Mouse (Mus musculus) heart, embryonic 11.5 days (tissue): Measurements from ENCODE around the gene Gm6904. TPM values are rescaled to one million over a fixed set of nuclear protein-coding genes. Genes with fewer than 3 reads are reported as not detected.

ENCODE experiments used
- ATAC-seq: fragments of 200-750 bp; cut with Nextera tagmentation; replicated peaks from 2 replicates; pipeline ENCODE4 v1.8.0; 2017; ENCODE audit warnings: moderate library complexity; ENCODE audit not compliant: insufficient number of reproducible peaks, low FRiP score, low TSS enrichment
- H3K27ac ChIP-seq: fragments of 300-500 bp; sonication (generic); 2 replicates; pipeline ENCODE4 v1.5.1; 2014; ENCODE audit warnings: mild to moderate bottlenecking, low read depth, low read length
- H3K27me3 ChIP-seq: fragments of 300-500 bp; sonication (generic); 2 replicates; pipeline ENCODE4 v1.6.1; 2014; ENCODE audit warnings: mild to moderate bottlenecking, low read length, mixed read lengths; ENCODE audit not compliant: control insufficient read depth, insufficient read depth
- H3K36me3 ChIP-seq: fragments of 300-500 bp; sonication (generic); 2 replicates; pipeline ENCODE4 v1.6.1; 2014; ENCODE audit warnings: mild to moderate bottlenecking, low read length, moderate library complexity, mixed read lengths; ENCODE audit not compliant: control insufficient read depth, insufficient read depth
- H3K4me1 ChIP-seq: fragments of 300-500 bp; sonication (generic); 2 replicates; pipeline ENCODE4 v1.6.1; 2014; ENCODE audit warnings: low read length; ENCODE audit not compliant: control insufficient read depth, insufficient read depth
- H3K4me2 ChIP-seq: fragments of 300-500 bp; sonication (generic); 2 replicates; pipeline ENCODE4 v1.6.1; 2014; ENCODE audit warnings: mild to moderate bottlenecking, moderate library complexity
- H3K4me3 ChIP-seq: fragments of 300-500 bp; sonication (generic); 2 replicates; pipeline ENCODE4 v1.5.1; 2014; ENCODE audit warnings: low read depth, low read length
- H3K9ac ChIP-seq: fragments of 300-500 bp; sonication (generic); 2 replicates; pipeline ENCODE4 v1.6.1; 2014; ENCODE audit warnings: mild to moderate bottlenecking, low read depth, low read length, moderate library complexity
- H3K9me3 ChIP-seq: fragments of 300-500 bp; sonication (generic); replicated peaks from 2 replicates; pipeline ENCODE4 v1.6.1; 2016; ENCODE audit warnings: low read length; ENCODE audit not compliant: control insufficient read depth
- WGBS: fragments of 180-500 bp; shearing (Covaris S2); extraction: QIAGEN DNeasy Blood & Tissue Kit; methylation state at CpG from one replicate; pipeline ENCODE4 v1.1.7; 2014; ENCODE audit not compliant: insufficient replicate concordance; 5-methylcytosine and 5-hydroxymethylcytosine counted together
- polyA plus RNA-seq: library from polyadenylated mRNA; unstranded; fragments of >200 nt; fragmentation: Nextera tagmentation; extraction: Ambion mirVana; gene quantifications from 2 replicates; pipeline ENCODE4 v1.2.1, GENCODE M21; 2014

The Gm6904 gene
- polyA plus RNA-seq, 1 experiment from 2014 or later = not detected

DNA sequence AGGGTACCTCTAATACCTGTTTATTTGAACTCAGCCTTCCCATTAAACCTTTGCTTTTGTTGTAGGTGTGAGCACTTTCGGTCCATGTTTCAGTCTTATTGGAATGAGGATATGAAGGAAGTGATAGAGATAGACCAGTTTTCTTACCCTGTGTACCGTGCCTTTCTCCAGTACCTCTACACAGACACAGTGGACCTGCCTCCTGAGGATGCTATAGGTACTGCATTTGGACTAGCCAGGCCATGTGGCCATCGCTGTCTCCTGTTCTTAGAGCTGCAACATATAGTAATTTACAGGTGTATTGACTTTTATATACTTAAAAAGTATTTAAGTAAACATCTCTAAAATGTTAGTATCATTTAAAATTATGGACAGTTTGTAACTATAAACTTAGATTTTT is 30.2 kb downstream of the Gm6904 start:
- WGBS = 92% methylated on average over 3 of the region's 3 CpGs
- no peaks in the 10 kb centered on the region for H3K9me3 ChIP-seq
- H3K4me3 ChIP-seq = no peak overlapping the region
- H3K4me2 ChIP-seq = no peak overlapping the region
- peaks cover 7% of the 10 kb centered on the region for H3K36me3 ChIP-seq
- no peak for ATAC-seq
- H3K27ac ChIP-seq = no peak overlapping the region
- no peaks in the 10 kb centered on the region; the same call in 1 of the 2 replicates for H3K27me3 ChIP-seq
- no peak overlapping the region for H3K9ac ChIP-seq
- no peaks in the 10 kb centered on the region for H3K4me1 ChIP-seq

DNA sequence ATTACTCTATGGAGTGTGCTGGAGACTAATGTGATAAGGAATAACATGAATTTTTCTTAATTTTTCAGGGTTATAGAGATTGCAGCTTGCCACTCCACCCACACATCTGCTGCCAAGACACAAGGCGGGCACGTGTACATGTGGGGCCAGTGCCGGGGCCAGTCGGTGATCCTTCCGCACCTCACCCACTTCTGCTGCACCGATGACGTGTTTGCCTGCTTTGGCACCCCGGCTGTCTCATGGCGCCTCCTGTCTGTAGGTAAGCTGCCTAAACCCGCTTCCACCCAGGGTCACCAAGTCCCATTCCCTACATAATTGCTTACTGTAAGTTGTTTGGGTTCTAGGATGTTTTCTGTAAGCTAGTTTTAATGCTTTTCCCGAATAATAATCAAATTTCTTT is 33.8 kb downstream of the Gm6904 start:
- H3K4me2 ChIP-seq = no peak overlapping the region
- no peak overlapping the region for H3K27ac ChIP-seq
- WGBS = 96% methylated on average over 11 of the region's 11 CpGs
- no peaks in the 10 kb centered on the region for H3K9me3 ChIP-seq
- no peak for ATAC-seq
- H3K4me3 ChIP-seq = no peak overlapping the region
- H3K9ac ChIP-seq = no peak overlapping the region
- no peaks in the 10 kb centered on the region for H3K27me3 ChIP-seq
- H3K36me3 ChIP-seq = peaks cover 6% of the 10 kb centered on the region
- no peaks in the 10 kb centered on the region for H3K4me1 ChIP-seq

DNA sequence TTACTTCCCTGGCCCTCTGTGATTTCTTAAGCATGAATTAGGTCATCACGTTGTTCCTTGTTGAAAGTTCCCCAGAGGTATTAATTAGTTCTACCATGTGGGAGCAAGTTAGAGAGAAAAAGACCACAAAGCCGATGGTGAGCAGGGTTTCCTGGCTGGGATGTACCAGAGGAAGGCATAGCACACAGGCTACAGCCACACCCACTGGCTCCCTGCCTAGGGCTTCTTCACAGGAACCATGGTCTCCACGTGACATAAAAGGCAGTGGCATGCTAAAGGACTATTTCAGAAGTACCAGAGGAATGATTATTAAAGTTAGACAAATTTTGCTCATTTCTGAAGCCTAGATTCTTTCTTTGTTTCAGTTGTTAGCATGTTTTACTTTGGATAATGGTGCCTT is 40.8 kb downstream of the Gm6904 start:
- no peak overlapping the region for H3K27ac ChIP-seq
- H3K36me3 ChIP-seq = peaks cover 9% of the 10 kb centered on the region
- H3K4me2 ChIP-seq = no peak overlapping the region

DNA sequence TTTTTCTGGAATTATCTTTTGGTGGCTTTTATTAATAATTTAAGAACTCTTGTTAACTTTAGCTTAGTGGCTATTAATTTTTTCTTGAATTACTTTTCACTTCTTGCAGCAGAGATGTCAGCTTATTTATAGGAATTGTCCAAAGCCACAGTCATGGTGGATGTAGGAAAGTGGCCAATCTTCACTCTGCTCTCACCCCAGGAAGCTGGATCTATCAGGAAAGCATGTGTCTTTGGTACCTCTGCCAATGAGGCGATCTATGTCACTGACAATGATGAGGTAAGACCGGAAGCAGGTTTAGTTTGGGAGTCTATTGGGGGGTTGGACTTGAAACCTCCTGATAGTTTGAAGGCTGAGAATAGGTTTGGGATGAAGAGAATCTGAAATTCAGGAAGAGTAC is 50.2 kb downstream of the Gm6904 start:
- Histone ChIP-seq H3K4me1 (peaks cover 7% of the 10 kb centered on the region), H3K27me3 (no peaks in the 10 kb centered on the region), H3K9ac (no peak overlapping the region), H3K27ac (no peak overlapping the region), H3K4me3 (no peak overlapping the region), H3K9me3 (no peaks in the 10 kb centered on the region), H3K36me3 (no peaks in the 10 kb centered on the region; the same call in 1 of the 2 replicates), H3K4me2 (no peak overlapping the region)
- no peak for ATAC-seq
- 90% methylated on average over 2 of the region's 2 CpGs for WGBS

More for the DNA sequence above, 40.8 kb downstream of the Gm6904 start:
- no peak overlapping the region for H3K4me3 ChIP-seq
- WGBS = 82% methylated on average over 3 of the region's 3 CpGs
- H3K4me1 ChIP-seq = no peaks in the 10 kb centered on the region
- H3K27me3 ChIP-seq = no peaks in the 10 kb centered on the region
- no peak for ATAC-seq
- no peak overlapping the region for H3K9ac ChIP-seq
- H3K9me3 ChIP-seq = no peaks in the 10 kb centered on the region

DNA sequence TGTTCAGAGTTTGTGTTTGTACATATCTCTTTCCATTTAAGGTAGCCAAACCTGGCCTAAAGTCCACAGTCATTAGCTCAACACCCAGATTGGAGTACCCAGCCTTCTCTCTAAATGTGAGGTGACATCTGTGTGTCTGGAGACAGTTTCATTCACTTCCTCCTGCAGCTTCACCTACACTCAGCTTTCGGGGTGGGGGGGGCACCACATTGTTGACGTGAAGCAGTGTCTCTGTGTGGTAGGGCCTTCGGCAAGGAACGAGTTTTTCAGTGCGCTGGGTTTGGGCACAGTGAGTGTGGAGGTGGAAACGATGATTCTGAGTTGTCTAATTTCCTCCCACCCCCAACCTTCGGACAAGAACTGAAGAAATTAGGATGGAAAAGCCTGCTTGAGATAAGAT is 51.0 kb downstream of the Gm6904 start:
- H3K4me3 ChIP-seq = no peak overlapping the region
- no peak overlapping the region for H3K9ac ChIP-seq
- 89% methylated on average over 7 of the region's 7 CpGs for WGBS
- ATAC-seq = no peak
- no peak overlapping the region for H3K4me2 ChIP-seq
- H3K27ac ChIP-seq = no peak overlapping the region
- no peaks in the 10 kb centered on the region for H3K27me3 ChIP-seq
- H3K36me3 ChIP-seq = no peaks in the 10 kb centered on the region; the same call in 1 of the 2 replicates
- H3K9me3 ChIP-seq = no peaks in the 10 kb centered on the region
- H3K4me1 ChIP-seq = peaks cover 15% of the 10 kb centered on the region

DNA sequence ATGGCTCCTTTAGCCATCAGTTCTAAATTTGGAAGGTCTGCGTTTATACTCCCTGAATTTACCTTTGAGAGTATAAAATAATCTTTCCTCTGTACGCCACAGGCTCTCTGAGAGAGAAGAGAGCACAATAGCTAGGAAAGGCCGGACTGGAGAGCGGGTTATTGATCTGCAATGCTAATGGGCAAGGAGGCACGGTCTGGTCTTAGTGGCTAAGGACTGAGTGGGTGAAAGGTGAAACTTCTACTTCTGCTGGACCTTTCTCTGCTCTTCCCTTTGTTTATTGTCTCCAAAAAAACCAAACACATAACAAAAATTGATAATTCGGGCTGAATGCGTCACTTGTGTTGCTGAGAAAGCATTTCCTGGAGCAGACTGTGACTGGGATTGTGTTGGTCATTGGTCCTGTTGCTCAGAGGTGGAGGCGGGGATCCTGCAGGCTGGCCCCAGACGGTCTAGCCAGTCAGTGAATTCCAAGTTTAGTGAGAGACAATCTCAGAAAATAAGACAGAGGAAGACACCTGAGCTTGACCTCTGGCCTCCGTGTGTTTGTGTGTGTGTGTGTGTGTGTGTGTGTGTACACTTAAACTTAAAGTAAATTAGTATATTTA is 53.9 kb downstream of the Gm6904 start:
- Histone ChIP-seq H3K36me3 (no peaks in the 10 kb centered on the region), H3K4me1 (peaks cover 22% of the 10 kb centered on the region), H3K9me3 (no peaks in the 10 kb centered on the region), H3K9ac (no peak overlapping the region), H3K27ac (no peak overlapping the region), H3K4me2 (no peak overlapping the region), H3K27me3 (no peaks in the 10 kb centered on the region), H3K4me3 (no peak overlapping the region)
- 65% methylated on average over 10 of the region's 10 CpGs for WGBS
- no peak for ATAC-seq

DNA sequence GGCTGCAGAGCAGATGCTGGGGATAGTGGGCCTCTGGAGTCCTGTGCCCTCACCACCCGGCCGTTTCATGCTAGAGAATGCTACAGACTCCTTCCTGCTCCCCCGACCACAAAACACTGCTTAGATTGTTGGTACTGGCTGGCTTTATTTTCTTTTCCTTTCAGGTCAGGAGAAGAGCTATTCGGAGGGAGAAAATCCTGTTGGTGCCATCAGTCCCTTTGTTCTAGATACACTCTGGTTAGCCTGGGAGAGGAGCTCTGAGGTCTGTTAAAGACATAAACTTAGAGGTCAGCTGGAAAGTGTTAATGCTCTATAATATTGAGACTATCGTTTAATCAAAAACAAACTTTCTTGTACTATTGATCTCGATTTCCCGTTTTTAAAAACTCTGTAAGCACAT is 54.6 kb downstream of the Gm6904 start:
- Histone ChIP-seq H3K27ac (no peak overlapping the region), H3K36me3 (no peaks in the 10 kb centered on the region), H3K9ac (0 out of 2 replicates have a peak overlapping the region, but pooled peaks have one; percentile 11), H3K4me1 (peaks cover 22% of the 10 kb centered on the region), H3K9me3 (no peaks in the 10 kb centered on the region), H3K4me3 (no peak overlapping the region), H3K27me3 (no peaks in the 10 kb centered on the region), H3K4me2 (no peak overlapping the region)
- no peak for ATAC-seq
- WGBS = 33% methylated on average over 7 of the region's 7 CpGs

DNA sequence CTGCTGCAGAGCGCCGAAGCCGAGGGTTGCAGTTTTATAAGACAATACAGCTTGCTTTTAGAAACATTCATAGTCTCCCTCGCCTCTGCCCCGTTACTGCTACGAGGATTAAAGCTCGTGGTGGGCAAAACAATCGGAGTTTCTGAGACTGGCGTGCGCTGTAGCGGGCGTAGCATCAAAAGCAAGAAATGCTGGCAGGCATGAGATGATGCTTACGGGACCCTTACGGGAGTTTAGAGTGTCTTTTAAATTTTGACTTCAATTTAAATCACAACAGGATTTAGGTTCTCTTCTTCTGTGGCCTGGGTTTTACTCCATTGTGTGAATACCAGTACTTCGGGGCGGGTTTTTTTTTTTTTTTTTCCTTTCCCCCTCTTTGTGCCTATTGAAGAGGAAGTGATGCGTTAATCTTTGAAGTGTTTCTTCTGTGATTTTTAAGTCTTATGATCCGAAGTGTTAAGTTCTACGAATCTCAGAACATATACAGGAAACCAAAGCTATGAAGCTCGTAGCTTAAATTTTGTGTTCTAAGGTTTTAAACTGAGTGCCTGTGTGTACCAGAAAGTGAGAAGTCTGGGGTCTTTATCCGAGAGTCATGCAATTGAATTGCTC is 58.3 kb downstream of the Gm6904 start:
- Histone ChIP-seq H3K4me2 (peak overlapping the region; percentile 83), H3K27ac (peak overlapping the region; percentile 97), H3K9ac (peak overlapping the region; percentile 97), H3K9me3 (no peaks in the 10 kb centered on the region), H3K36me3 (no peaks in the 10 kb centered on the region), H3K27me3 (no peaks in the 10 kb centered on the region), H3K4me1 (peaks cover 22% of the 10 kb centered on the region), H3K4me3 (peak overlapping the region; percentile 92)
- WGBS = 3% methylated on average over 21 of the region's 21 CpGs
- ATAC-seq = no peak
